Mouse (Mus musculus): ENCODE data around the gene Erbb2. TPM values are rescaled to one million over a fixed set of nuclear protein-coding genes. Genes with fewer than 3 reads are reported as not detected.

The Erbb2 gene
- 33.5 and 35.3 TPM in 2 replicates for polyA plus RNA-seq (2014; fragmentation: Nextera tagmentation; extraction: Ambion mirVana)

DNA sequence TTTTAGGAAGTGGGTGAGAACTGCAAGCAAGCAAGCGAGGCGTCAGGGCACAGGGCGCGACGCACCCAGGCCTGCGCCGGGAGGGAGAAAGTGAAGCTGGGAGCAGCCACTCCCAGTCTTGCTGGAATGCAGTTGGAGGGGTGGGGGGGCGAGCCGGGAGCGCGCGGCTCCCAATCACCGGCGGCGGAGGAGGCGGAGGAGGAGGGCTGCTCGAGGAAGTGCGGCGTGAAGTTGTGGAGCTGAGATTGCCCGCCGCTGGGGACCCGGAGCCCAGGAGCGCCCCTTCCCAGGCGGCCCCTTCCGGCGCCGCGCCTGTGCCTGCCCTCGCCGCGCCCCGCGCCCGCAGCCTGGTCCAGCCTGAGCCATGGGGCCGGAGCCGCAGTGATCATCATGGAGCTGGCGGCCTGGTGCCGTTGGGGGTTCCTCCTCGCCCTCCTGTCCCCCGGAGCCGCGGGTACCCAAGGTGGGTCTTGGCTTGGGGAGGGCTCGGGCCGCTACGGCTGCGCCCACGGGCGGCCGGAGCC lies at the start of gene Erbb2:
Gene Erbb2 (plus strand): TSS at position 198 of the 524 bp plus-strand sequence.
- peak within 1 kb of the TSS; percentile 95 for H3K4me3 ChIP-seq (ENCODE audit: low read depth, low read length)
- H3K4me1 ChIP-seq (replicated peaks; ENCODE audit: control insufficient read depth, insufficient read depth, low read length): peaks cover 45% of the 10 kb centered on the region
- DNase-seq (ENCODE audit: low spot score) (peak; percentile 89), ATAC-seq (replicated peaks; ENCODE audit: low FRiP score, low TSS enrichment, low read depth) (peak; percentile 84)
- peak within 1 kb of the TSS; percentile 91 for H3K9ac ChIP-seq (ENCODE audit: low read length)
- H3K9me3 ChIP-seq (ENCODE audit: control insufficient read depth, low read length): no peaks in the 10 kb centered on the region
- under 1% methylated on average over 36 of the region's 49 CpGs for WGBS
- H3K27me3 ChIP-seq (replicated peaks; ENCODE audit: control insufficient read depth, insufficient read depth, low read length): no peaks in the 10 kb centered on the region
- H3K36me3 ChIP-seq (ENCODE audit: control insufficient read depth, insufficient read depth, low read length): no peaks in the 10 kb centered on the region
- peak within 1 kb of the TSS; percentile 87 for H3K27ac ChIP-seq (ENCODE audit: low read depth)
- peak within 1 kb of the TSS; percentile 65 for H3K4me2 ChIP-seq (ENCODE audit: low read length)

DNA sequence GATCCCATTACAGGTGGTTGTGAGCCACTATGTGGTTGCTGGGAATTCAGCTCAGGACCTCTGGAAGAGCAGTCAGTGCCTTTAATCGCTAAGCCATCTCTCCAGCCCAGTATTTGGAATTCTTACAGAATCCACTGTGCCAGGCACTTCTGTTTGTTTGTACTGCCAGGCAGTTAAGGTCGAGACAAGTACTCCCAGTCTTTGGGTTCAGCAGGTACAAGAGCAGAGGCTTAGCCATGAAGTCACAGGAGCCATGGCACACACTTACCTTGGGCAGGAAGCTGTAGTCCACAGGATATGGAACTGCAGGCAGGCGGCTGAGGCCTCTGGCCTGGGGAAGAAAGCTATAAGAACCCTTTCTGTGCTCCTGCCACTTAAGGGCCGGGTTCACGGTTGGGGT lies 48.5 kb upstream of the Erbb2 start:
- Histone ChIP-seq H3K27ac (ENCODE audit: low read depth) (no peak overlapping the region), H3K36me3 (ENCODE audit: control insufficient read depth, insufficient read depth, low read length) (no peaks in the 10 kb centered on the region; the same call in 1 of the 2 replicates), H3K9me3 (ENCODE audit: control insufficient read depth, low read length) (no peaks in the 10 kb centered on the region), H3K9ac (ENCODE audit: low read length) (no peak overlapping the region), H3K4me3 (ENCODE audit: low read depth, low read length) (no peak overlapping the region), H3K27me3 (replicated peaks; ENCODE audit: control insufficient read depth, insufficient read depth, low read length) (no peaks in the 10 kb centered on the region), H3K4me1 (replicated peaks; ENCODE audit: control insufficient read depth, insufficient read depth, low read length) (peaks cover 19% of the 10 kb centered on the region), H3K4me2 (ENCODE audit: low read length) (no peak overlapping the region)
- DNase-seq (ENCODE audit: low spot score) (no peak), ATAC-seq (replicated peaks; ENCODE audit: low FRiP score, low TSS enrichment, low read depth) (no peak)
- 64% methylated on average over 5 of the region's 5 CpGs for WGBS

DNA sequence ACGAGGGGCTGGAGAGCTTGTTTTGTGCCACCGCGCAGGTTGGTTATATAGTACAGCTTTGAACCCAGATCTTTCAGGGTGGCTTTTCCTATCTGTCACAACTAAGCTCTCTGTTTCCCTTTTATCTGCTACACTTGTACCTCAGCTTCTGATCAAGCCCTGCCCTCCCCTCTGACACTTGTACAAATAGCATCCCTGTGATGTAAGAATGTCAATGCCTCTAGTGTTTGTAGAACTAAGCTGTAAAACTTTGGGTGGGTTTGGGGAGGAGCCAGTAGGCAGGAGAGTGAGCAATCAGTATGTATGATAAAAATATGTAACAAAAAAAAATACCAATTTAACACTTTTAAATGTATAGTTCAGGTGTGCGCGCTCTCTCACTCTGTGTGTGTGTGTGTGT lies 47.9 kb upstream of the Erbb2 start:
- H3K27me3 ChIP-seq (replicated peaks; ENCODE audit: control insufficient read depth, insufficient read depth, low read length): no peaks in the 10 kb centered on the region
- H3K36me3 ChIP-seq (ENCODE audit: control insufficient read depth, insufficient read depth, low read length): no peaks in the 10 kb centered on the region; the same call in 1 of the 2 replicates
- no peaks in the 10 kb centered on the region for H3K9me3 ChIP-seq (ENCODE audit: control insufficient read depth, low read length)
- H3K4me1 ChIP-seq (replicated peaks; ENCODE audit: control insufficient read depth, insufficient read depth, low read length): peaks cover 13% of the 10 kb centered on the region
- WGBS: 74% methylated on average over 5 of the region's 5 CpGs
- H3K9ac ChIP-seq (ENCODE audit: low read length): no peak overlapping the region
- no peak overlapping the region for H3K4me2 ChIP-seq (ENCODE audit: low read length)
- no peak overlapping the region for H3K4me3 ChIP-seq (ENCODE audit: low read depth, low read length)
- no peak overlapping the region for H3K27ac ChIP-seq (ENCODE audit: low read depth)
- DNase-seq (ENCODE audit: low spot score) (no peak), ATAC-seq (replicated peaks; ENCODE audit: low FRiP score, low TSS enrichment, low read depth) (peak; percentile 65)

DNA sequence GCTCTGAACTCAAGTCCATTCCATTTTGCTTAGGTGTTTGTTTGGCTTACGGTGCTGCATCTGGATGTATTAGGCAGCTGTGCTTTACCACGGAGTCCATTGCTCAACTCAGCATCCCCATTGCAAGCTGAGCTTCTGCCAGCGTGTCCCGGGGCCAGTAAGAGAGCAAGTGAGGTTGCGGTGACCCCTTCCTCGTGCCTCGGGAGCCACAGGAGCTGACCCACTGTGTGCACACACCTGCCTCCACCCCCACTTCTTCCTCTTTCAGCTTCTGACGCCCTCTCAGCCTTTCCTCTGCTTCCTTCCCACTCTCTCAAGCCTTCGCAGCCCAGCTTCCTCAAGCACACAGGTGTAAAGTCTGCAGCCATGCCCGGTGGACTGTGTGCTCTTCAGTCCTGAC lies 46.0 kb upstream of the Erbb2 start:
- Histone ChIP-seq H3K9me3 (ENCODE audit: control insufficient read depth, low read length) (no peaks in the 10 kb centered on the region), H3K27me3 (replicated peaks; ENCODE audit: control insufficient read depth, insufficient read depth, low read length) (no peaks in the 10 kb centered on the region), H3K36me3 (ENCODE audit: control insufficient read depth, insufficient read depth, low read length) (no peaks in the 10 kb centered on the region; the same call in 1 of the 2 replicates), H3K27ac (ENCODE audit: low read depth) (no peak overlapping the region), H3K4me1 (replicated peaks; ENCODE audit: control insufficient read depth, insufficient read depth, low read length) (peaks cover 3% of the 10 kb centered on the region), H3K9ac (ENCODE audit: low read length) (no peak overlapping the region), H3K4me3 (ENCODE audit: low read depth, low read length) (no peak overlapping the region), H3K4me2 (ENCODE audit: low read length) (no peak overlapping the region)
- WGBS: 71% methylated on average over 10 of the region's 10 CpGs
- ATAC-seq (replicated peaks; ENCODE audit: low FRiP score, low TSS enrichment, low read depth) (no peak), DNase-seq (ENCODE audit: low spot score) (no peak)

DNA sequence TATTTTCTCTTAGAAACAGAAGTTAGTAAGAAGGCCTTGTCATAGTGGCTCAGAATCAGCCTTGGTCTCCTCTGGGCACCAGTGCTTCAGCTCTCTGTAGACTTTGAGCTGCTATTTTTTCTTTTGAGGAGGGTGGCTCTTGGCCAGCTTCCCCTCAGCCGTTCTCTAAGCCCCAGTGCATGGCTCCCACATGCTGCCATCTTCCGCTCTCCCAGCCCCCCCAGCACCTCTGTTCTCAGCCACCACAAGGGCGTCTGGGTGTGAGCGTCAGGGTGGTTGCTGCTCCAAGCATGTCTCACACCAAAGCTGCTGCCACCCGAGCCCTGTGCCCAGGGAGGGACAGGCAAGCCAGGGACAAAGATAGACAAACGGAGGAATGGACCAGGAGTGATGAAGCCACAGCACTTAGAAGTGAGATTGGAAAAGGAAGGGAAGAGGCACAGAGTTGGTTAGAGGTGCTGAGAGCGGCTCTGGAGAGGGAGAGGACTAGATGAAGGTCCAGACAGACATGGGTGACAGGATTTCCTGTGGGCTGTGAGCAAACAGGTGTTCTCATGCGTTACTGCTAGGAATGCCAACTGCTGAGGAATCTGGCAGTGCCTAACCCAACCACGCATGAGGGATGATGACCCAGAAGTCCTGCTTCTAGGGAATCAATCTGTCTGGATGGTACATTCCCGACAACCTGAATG lies 45.0 kb upstream of the Erbb2 start:
- Histone ChIP-seq H3K9me3 (ENCODE audit: control insufficient read depth, low read length) (no peaks in the 10 kb centered on the region), H3K9ac (ENCODE audit: low read length) (no peak overlapping the region), H3K4me2 (ENCODE audit: low read length) (no peak overlapping the region), H3K4me3 (ENCODE audit: low read depth, low read length) (no peak overlapping the region), H3K36me3 (ENCODE audit: control insufficient read depth, insufficient read depth, low read length) (no peaks in the 10 kb centered on the region; the same call in 1 of the 2 replicates), H3K4me1 (replicated peaks; ENCODE audit: control insufficient read depth, insufficient read depth, low read length) (peaks cover 9% of the 10 kb centered on the region; the same call in 1 of the 2 replicates), H3K27me3 (replicated peaks; ENCODE audit: control insufficient read depth, insufficient read depth, low read length) (no peaks in the 10 kb centered on the region), H3K27ac (ENCODE audit: low read depth) (no peak overlapping the region)
- WGBS: 81% methylated on average over 10 of the region's 10 CpGs
- DNase-seq (ENCODE audit: low spot score): no peak
- ATAC-seq (replicated peaks; ENCODE audit: low FRiP score, low TSS enrichment, low read depth): no peak

GRCm38 (mm10) chr11:98367863-98368186 lies 44.4 kb upstream of the Erbb2 start:
- DNase-seq (ENCODE audit: low spot score) (no peak), ATAC-seq (replicated peaks; ENCODE audit: low FRiP score, low TSS enrichment, low read depth) (no peak)
- 80% methylated on average over 7 of the region's 7 CpGs for WGBS
- Histone ChIP-seq H3K9me3 (ENCODE audit: control insufficient read depth, low read length) (no peaks in the 10 kb centered on the region), H3K9ac (ENCODE audit: low read length) (no peak overlapping the region), H3K27me3 (replicated peaks; ENCODE audit: control insufficient read depth, insufficient read depth, low read length) (no peaks in the 10 kb centered on the region), H3K4me2 (ENCODE audit: low read length) (no peak overlapping the region), H3K4me3 (ENCODE audit: low read depth, low read length) (no peak overlapping the region), H3K36me3 (ENCODE audit: control insufficient read depth, insufficient read depth, low read length) (no peaks in the 10 kb centered on the region; the same call in 1 of the 2 replicates), H3K4me1 (replicated peaks; ENCODE audit: control insufficient read depth, insufficient read depth, low read length) (peaks cover 9% of the 10 kb centered on the region; the same call in 1 of the 2 replicates), H3K27ac (ENCODE audit: low read depth) (no peak overlapping the region)

DNA sequence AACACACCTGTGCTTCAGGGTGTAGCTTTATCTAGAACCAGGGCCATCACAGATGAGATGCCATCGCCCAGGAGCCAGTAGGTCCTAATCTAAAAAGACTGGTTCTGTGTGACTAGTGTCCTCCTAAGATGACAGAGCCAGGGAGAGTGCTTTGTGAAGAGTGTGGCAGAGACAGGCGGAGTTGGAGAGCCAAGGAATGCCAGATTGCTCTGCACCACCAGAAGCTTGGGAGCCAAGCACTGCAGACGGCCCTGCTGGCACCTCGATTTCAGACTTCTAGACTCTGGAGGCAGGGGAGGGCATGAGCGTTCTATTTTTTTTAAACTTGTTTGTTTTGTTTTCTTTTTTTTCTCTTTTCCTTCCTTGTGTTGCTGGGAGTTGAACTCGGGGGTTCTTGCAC lies 42.9 kb upstream of the Erbb2 start:
- Histone ChIP-seq H3K9me3 (ENCODE audit: control insufficient read depth, low read length) (no peaks in the 10 kb centered on the region), H3K27ac (ENCODE audit: low read depth) (no peak overlapping the region), H3K36me3 (ENCODE audit: control insufficient read depth, insufficient read depth, low read length) (peaks cover 5% of the 10 kb centered on the region), H3K27me3 (replicated peaks; ENCODE audit: control insufficient read depth, insufficient read depth, low read length) (no peaks in the 10 kb centered on the region), H3K4me2 (ENCODE audit: low read length) (no peak overlapping the region), H3K4me3 (ENCODE audit: low read depth, low read length) (no peak overlapping the region), H3K4me1 (replicated peaks; ENCODE audit: control insufficient read depth, insufficient read depth, low read length) (peaks cover 9% of the 10 kb centered on the region; the same call in 1 of the 2 replicates), H3K9ac (ENCODE audit: low read length) (no peak overlapping the region)
- WGBS: 82% methylated on average over 6 of the region's 6 CpGs
- ATAC-seq (replicated peaks; ENCODE audit: low FRiP score, low TSS enrichment, low read depth) (no peak), DNase-seq (ENCODE audit: low spot score) (no peak)

DNA sequence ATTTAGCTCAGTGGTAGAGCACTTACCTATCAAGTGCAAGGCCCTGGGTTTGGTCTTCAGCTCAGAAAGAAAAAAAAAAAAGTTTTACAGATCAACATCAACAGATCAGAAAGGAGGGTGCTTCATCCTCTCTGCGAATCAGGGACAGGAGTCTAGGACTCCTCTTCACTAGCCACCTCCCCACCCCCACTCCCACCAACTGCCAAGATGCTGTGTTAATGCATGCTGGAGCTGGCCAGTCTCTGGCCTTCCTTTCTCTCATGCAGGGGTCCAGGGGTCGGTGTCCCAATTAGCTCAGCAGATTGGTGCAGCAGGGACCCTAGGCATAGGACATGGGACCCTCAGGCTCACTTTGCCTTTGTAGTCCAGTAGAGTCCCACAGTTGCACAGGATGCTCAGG lies 41.7 kb upstream of the Erbb2 start:
- H3K9ac ChIP-seq (ENCODE audit: low read length): no peak overlapping the region
- DNase-seq (ENCODE audit: low spot score) (no peak), ATAC-seq (replicated peaks; ENCODE audit: low FRiP score, low TSS enrichment, low read depth) (no peak)
- no peak overlapping the region for H3K4me3 ChIP-seq (ENCODE audit: low read depth, low read length)
- peaks cover 9% of the 10 kb centered on the region; the same call in 1 of the 2 replicates for H3K4me1 ChIP-seq (replicated peaks; ENCODE audit: control insufficient read depth, insufficient read depth, low read length)
- H3K27ac ChIP-seq (ENCODE audit: low read depth): no peak overlapping the region
- no peak overlapping the region for H3K4me2 ChIP-seq (ENCODE audit: low read length)
- peaks cover 17% of the 10 kb centered on the region for H3K36me3 ChIP-seq (ENCODE audit: control insufficient read depth, insufficient read depth, low read length)
- H3K27me3 ChIP-seq (replicated peaks; ENCODE audit: control insufficient read depth, insufficient read depth, low read length): no peaks in the 10 kb centered on the region
- WGBS: 92% methylated on average over 2 of the region's 2 CpGs
- no peaks in the 10 kb centered on the region for H3K9me3 ChIP-seq (ENCODE audit: control insufficient read depth, low read length)

All from intestine, embryonic 14.5 days (tissue).